Mouse (Mus musculus): ENCODE data around the gene Msh5. TPM values are rescaled to one million over a fixed set of nuclear protein-coding genes. Genes with fewer than 3 reads are reported as not detected.
A peak's percentile ranks its signal among the peaks of the same experiment; 100 is the strongest.

Gene Msh5
- polyA plus RNA-seq, 1 experiment from 2014 or later, result 4.2 TPM

- no peak overlapping the region for H3K27ac ChIP-seq (ENCODE audit: low read depth, low read length)
- H3K9ac ChIP-seq (ENCODE audit: low read depth, low read length), result no peak overlapping the region
- no peaks in the 10 kb centered on the region for H3K36me3 ChIP-seq (ENCODE audit: control insufficient read depth, insufficient read depth, low read length)
- no peaks in the 10 kb centered on the region for H3K9me3 ChIP-seq (ENCODE audit: control insufficient read depth, low read length)
- no peaks in the 10 kb centered on the region for H3K27me3 ChIP-seq (ENCODE audit: control insufficient read depth, insufficient read depth, low read length)
- H3K4me2 ChIP-seq (replicated peaks; ENCODE audit: low read depth, low read length), result no peak overlapping the region
- DNase-seq (ENCODE audit: low spot score) (no peak), ATAC-seq (ENCODE audit: low FRiP score) (no peak)
- WGBS, result 61% methylated on average over 17 of the region's 17 CpGs
- H3K4me1 ChIP-seq (replicated peaks; ENCODE audit: control insufficient read depth, insufficient read depth, low read length), result 0 out of 2 replicates have a peak, but pooled peaks cover 7% of the 10 kb centered on the region
- no peak overlapping the region for H3K4me3 ChIP-seq (ENCODE audit: low read depth, low read length)
Measured at GRCm38 (mm10) chr17:35074097-35074496, 27.6 kb upstream of the Msh5 start.

GRCm38 (mm10) chr17:35071454-35071853 is 24.9 kb upstream of the Msh5 start:
- ATAC-seq (ENCODE audit: low FRiP score) (no peak), DNase-seq (ENCODE audit: low spot score) (no peak)
- Histone ChIP-seq H3K27ac (ENCODE audit: low read depth, low read length) (no peak overlapping the region), H3K4me2 (replicated peaks; ENCODE audit: low read depth, low read length) (no peak overlapping the region), H3K9ac (ENCODE audit: low read depth, low read length) (no peak overlapping the region), H3K4me1 (replicated peaks; ENCODE audit: control insufficient read depth, insufficient read depth, low read length) (no peaks in the 10 kb centered on the region), H3K4me3 (ENCODE audit: low read depth, low read length) (no peak overlapping the region), H3K27me3 (ENCODE audit: control insufficient read depth, insufficient read depth, low read length) (0 out of 2 replicates have a peak, but pooled peaks cover 2% of the 10 kb centered on the region), H3K36me3 (ENCODE audit: control insufficient read depth, insufficient read depth, low read length) (no peaks in the 10 kb centered on the region), H3K9me3 (ENCODE audit: control insufficient read depth, low read length) (no peaks in the 10 kb centered on the region)
- WGBS, result 86% methylated on average over 9 of the region's 9 CpGs

GRCm38 (mm10) chr17:35070556-35071229 is 24.1 kb upstream of the Msh5 start:
- no peaks in the 10 kb centered on the region for H3K9me3 ChIP-seq (ENCODE audit: control insufficient read depth, low read length)
- H3K4me3 ChIP-seq (ENCODE audit: low read depth, low read length), result no peak overlapping the region
- H3K27ac ChIP-seq (ENCODE audit: low read depth, low read length), result no peak overlapping the region
- no peaks in the 10 kb centered on the region for H3K36me3 ChIP-seq (ENCODE audit: control insufficient read depth, insufficient read depth, low read length)
- H3K9ac ChIP-seq (ENCODE audit: low read depth, low read length), result no peak overlapping the region
- DNase-seq (ENCODE audit: low spot score) (no peak), ATAC-seq (ENCODE audit: low FRiP score) (no peak)
- peaks cover 7% of the 10 kb centered on the region for H3K27me3 ChIP-seq (ENCODE audit: control insufficient read depth, insufficient read depth, low read length)
- 56% methylated on average over 6 of the region's 6 CpGs for WGBS
- no peak overlapping the region for H3K4me2 ChIP-seq (replicated peaks; ENCODE audit: low read depth, low read length)
- H3K4me1 ChIP-seq (replicated peaks; ENCODE audit: control insufficient read depth, insufficient read depth, low read length), result no peaks in the 10 kb centered on the region

GRCm38 (mm10) chr17:35068213-35068914 is 21.8 kb upstream of the Msh5 start:
- Histone ChIP-seq H3K9ac (ENCODE audit: low read depth, low read length) (no peak overlapping the region), H3K27ac (ENCODE audit: low read depth, low read length) (no peak overlapping the region), H3K27me3 (ENCODE audit: control insufficient read depth, insufficient read depth, low read length) (peaks cover 13% of the 10 kb centered on the region), H3K9me3 (ENCODE audit: control insufficient read depth, low read length) (no peaks in the 10 kb centered on the region), H3K4me1 (replicated peaks; ENCODE audit: control insufficient read depth, insufficient read depth, low read length) (peaks cover 3% of the 10 kb centered on the region; the same call in 1 of the 2 replicates), H3K4me2 (replicated peaks; ENCODE audit: low read depth, low read length) (no peak overlapping the region), H3K4me3 (ENCODE audit: low read depth, low read length) (no peak overlapping the region), H3K36me3 (ENCODE audit: control insufficient read depth, insufficient read depth, low read length) (no peaks in the 10 kb centered on the region)
- DNase-seq (ENCODE audit: low spot score) (no peak), ATAC-seq (ENCODE audit: low FRiP score) (no peak)
- 85% methylated on average over 17 of the region's 17 CpGs for WGBS

GRCm38 (mm10) chr17:35066084-35066483 is 19.5 kb upstream of the Msh5 start, which contains the start of gene Mpig6b:
Mpig6b (minus strand) TSS chr17:35066184.
- no peak for ATAC-seq (ENCODE audit: low FRiP score)
- peak within 1 kb of the TSS; percentile 29 for H3K4me3 ChIP-seq (ENCODE audit: low read depth, low read length)
- peaks cover 3% of the 10 kb centered on the region; the same call in 1 of the 2 replicates for H3K4me1 ChIP-seq (replicated peaks; ENCODE audit: control insufficient read depth, insufficient read depth, low read length)
- WGBS, result 44% methylated on average over 10 of the region's 10 CpGs
- peak within 1 kb of the TSS; percentile 24 for H3K9ac ChIP-seq (ENCODE audit: low read depth, low read length)
- peak within 1 kb of the TSS; percentile 54 for H3K4me2 ChIP-seq (replicated peaks; ENCODE audit: low read depth, low read length)
- no peaks in the 10 kb centered on the region for H3K9me3 ChIP-seq (ENCODE audit: control insufficient read depth, low read length)
- no peak for DNase-seq (ENCODE audit: low spot score)
- H3K27me3 ChIP-seq (ENCODE audit: control insufficient read depth, insufficient read depth, low read length), result peaks cover 13% of the 10 kb centered on the region
- no peak within 1 kb of the TSS for H3K27ac ChIP-seq (ENCODE audit: low read depth, low read length)
- H3K36me3 ChIP-seq (ENCODE audit: control insufficient read depth, insufficient read depth, low read length), result peaks cover 6% of the 10 kb centered on the region; the same call in 1 of the 2 replicates

DNA sequence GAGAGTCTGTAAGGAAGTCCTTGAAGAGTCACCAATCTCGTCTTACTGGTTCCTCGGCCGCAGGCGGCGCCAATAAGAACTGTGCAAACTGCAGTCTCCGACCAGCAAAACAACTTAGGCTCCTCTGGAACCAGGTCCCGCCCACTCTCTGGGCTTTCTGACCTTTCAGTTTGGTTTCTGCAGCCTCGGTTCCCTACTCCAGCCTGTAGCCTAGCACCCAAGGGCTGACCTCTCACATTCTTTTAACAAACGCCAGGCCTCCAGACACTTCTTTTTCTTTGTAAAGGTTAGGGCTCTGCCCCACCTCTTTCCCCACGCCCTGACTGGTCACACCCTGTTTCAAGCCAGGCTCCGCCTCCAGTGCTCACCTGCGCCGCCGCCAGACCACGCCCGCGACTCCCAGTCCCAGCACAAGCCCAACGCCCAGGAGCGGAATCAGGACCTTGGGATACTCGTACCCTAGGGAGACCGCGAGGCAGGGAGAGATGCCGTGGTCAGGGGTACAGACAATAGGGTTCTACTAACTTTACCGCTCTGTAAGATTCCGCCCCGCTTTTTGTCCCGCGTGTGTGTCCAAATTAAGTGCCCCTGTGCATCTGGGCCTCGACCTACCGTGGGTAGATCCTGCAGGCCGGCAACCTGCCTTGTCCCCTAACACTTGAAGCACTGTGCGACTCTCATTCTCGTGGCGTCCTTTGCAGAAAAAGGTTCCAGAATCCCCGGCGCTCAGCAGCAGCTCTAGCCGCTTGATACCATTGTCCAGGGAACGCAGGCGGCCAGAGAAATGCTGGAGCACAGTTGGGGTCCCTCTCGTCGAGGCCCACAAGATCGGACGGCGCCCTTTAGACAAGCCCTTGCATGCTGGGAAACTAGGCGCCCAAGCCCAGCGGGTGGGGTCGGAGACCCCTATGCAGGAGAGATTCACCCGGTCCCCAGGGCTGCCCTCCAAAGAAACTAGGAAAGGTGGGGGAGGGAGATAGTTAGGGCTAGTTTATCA is 18.7 kb upstream of the Msh5 start, which contains the start of gene Ly6g6c:
Gene Ly6g6c (plus strand): TSS at position 438 of the 997 bp plus-strand sequence.
- 1% methylated on average over 48 of the region's 48 CpGs for WGBS
- H3K27ac ChIP-seq (ENCODE audit: low read depth, low read length), result no peak within 1 kb of the TSS
- 0 out of 2 replicates have a peak, but pooled peaks have one; percentile 45 for ATAC-seq (ENCODE audit: low FRiP score)

GRCm38 (mm10) chr17:35064378-35064877 is 17.9 kb upstream of the Msh5 start:
- H3K9me3 ChIP-seq (ENCODE audit: control insufficient read depth, low read length), result no peaks in the 10 kb centered on the region
- H3K4me2 ChIP-seq (replicated peaks; ENCODE audit: low read depth, low read length), result peak overlapping the region; percentile 54
- DNase-seq (ENCODE audit: low spot score) (peak; percentile 25), ATAC-seq (ENCODE audit: low FRiP score) (no peak)
- H3K4me1 ChIP-seq (replicated peaks; ENCODE audit: control insufficient read depth, insufficient read depth, low read length), result peaks cover 3% of the 10 kb centered on the region; the same call in 1 of the 2 replicates
- WGBS, result 36% methylated on average over 10 of the region's 10 CpGs
- H3K27me3 ChIP-seq (ENCODE audit: control insufficient read depth, insufficient read depth, low read length), result peaks cover 13% of the 10 kb centered on the region
- no peak overlapping the region for H3K27ac ChIP-seq (ENCODE audit: low read depth, low read length)
- H3K9ac ChIP-seq (ENCODE audit: low read depth, low read length), result no peak overlapping the region; the same call in 1 of the 2 replicates
- peaks cover 8% of the 10 kb centered on the region; the same call in 1 of the 2 replicates for H3K36me3 ChIP-seq (ENCODE audit: control insufficient read depth, insufficient read depth, low read length)
- no peak overlapping the region for H3K4me3 ChIP-seq (ENCODE audit: low read depth, low read length)

More for the DNA sequence above, 18.7 kb upstream of the Msh5 start, which contains the start of gene Ly6g6c:
- DNase-seq (ENCODE audit: low spot score), result peak; percentile 55
- Histone ChIP-seq H3K9ac (ENCODE audit: low read depth, low read length) (peak within 1 kb of the TSS; percentile 24), H3K36me3 (ENCODE audit: control insufficient read depth, insufficient read depth, low read length) (peaks cover 8% of the 10 kb centered on the region; the same call in 1 of the 2 replicates), H3K4me1 (replicated peaks; ENCODE audit: control insufficient read depth, insufficient read depth, low read length) (peaks cover 3% of the 10 kb centered on the region; the same call in 1 of the 2 replicates), H3K9me3 (ENCODE audit: control insufficient read depth, low read length) (no peaks in the 10 kb centered on the region), H3K4me3 (ENCODE audit: low read depth, low read length) (peak within 1 kb of the TSS; percentile 29), H3K4me2 (replicated peaks; ENCODE audit: low read depth, low read length) (peak within 1 kb of the TSS; percentile 54), H3K27me3 (ENCODE audit: control insufficient read depth, insufficient read depth, low read length) (peaks cover 13% of the 10 kb centered on the region)

GRCm38 (mm10) chr17:35063466-35063865 is 16.9 kb upstream of the Msh5 start:
- H3K4me2 ChIP-seq (replicated peaks; ENCODE audit: low read depth, low read length), result no peak overlapping the region
- peaks cover 13% of the 10 kb centered on the region for H3K27me3 ChIP-seq (ENCODE audit: control insufficient read depth, insufficient read depth, low read length)
- WGBS, result 91% methylated on average over 3 of the region's 3 CpGs
- H3K9ac ChIP-seq (ENCODE audit: low read depth, low read length), result no peak overlapping the region
- H3K36me3 ChIP-seq (ENCODE audit: control insufficient read depth, insufficient read depth, low read length), result peaks cover 8% of the 10 kb centered on the region; the same call in 1 of the 2 replicates
- ATAC-seq (ENCODE audit: low FRiP score) (no peak), DNase-seq (ENCODE audit: low spot score) (no peak)
- no peak overlapping the region for H3K27ac ChIP-seq (ENCODE audit: low read depth, low read length)
- no peak overlapping the region for H3K4me3 ChIP-seq (ENCODE audit: low read depth, low read length)
- peaks cover 3% of the 10 kb centered on the region; the same call in 1 of the 2 replicates for H3K4me1 ChIP-seq (replicated peaks; ENCODE audit: control insufficient read depth, insufficient read depth, low read length)
- H3K9me3 ChIP-seq (ENCODE audit: control insufficient read depth, low read length), result no peaks in the 10 kb centered on the region
